Mouse (Mus musculus) kidney, adult 2 months (tissue): ENCODE results near the gene Srf. TPM values are rescaled to one million over a fixed set of nuclear protein-coding genes. Genes with fewer than 3 reads are reported as not detected.

Experiments
- DNase-seq: peaks from one replicate; pipeline ENCODE4 v3.0.0; 2021
- H3K27ac ChIP-seq: fragments of 200-500 bp; 2 replicates; pipeline ENCODE4 v1.5.1; 2012; ENCODE audit warnings: low read depth, low read length, control low read depth, inconsistent platforms; ENCODE audit not compliant: insufficient read depth
- H3K27me3 ChIP-seq: fragments of 200-500 bp; replicated peaks from 2 replicates; pipeline ENCODE4 v1.6.1; 2012; ENCODE audit warnings: mild to moderate bottlenecking, moderate library complexity, low read length, inconsistent platforms; ENCODE audit not compliant: control insufficient read depth, insufficient read depth
- H3K36me3 ChIP-seq: fragments of 200-500 bp; 2 replicates; pipeline ENCODE4 v1.6.1; 2012; ENCODE audit warnings: mild to moderate bottlenecking, moderate library complexity, low read length, inconsistent platforms; ENCODE audit not compliant: control insufficient read depth, insufficient read depth
- H3K4me1 ChIP-seq: fragments of 200-500 bp; 2 replicates; pipeline ENCODE4 v1.6.1; 2011; ENCODE audit warnings: low read length; ENCODE audit not compliant: control insufficient read depth, insufficient read depth
- H3K4me3 ChIP-seq: fragments of 200-500 bp; 2 replicates; pipeline ENCODE4 v1.5.1; 2011; ENCODE audit warnings: mild to moderate bottlenecking, low read depth, low read length, control low read depth; ENCODE audit not compliant: insufficient read depth
- CTCF ChIP-seq: fragments of 200-500 bp; conservative IDR thresholded peaks from 2 replicates; pipeline ENCODE4 v1.5.1; 2011; ENCODE audit warnings: low read depth, mild to moderate bottlenecking, control low read depth, low read length, moderate library complexity, mixed read lengths; ENCODE audit not compliant: insufficient read depth, insufficient read length
- POLR2A ChIP-seq: fragments of 200-500 bp; IDR thresholded peaks from one replicate; pipeline ENCODE4 v1.6.1; 2011; ENCODE audit warnings: low read depth, low read length, control low read depth
- WGBS: fragments of 180-500 bp; shearing (Covaris S2); methylation state at CpG from one replicate; pipeline ENCODE4 v1.1.7; 2018; 5-methylcytosine and 5-hydroxymethylcytosine counted together
- polyA plus RNA-seq: library from polyadenylated mRNA; depleted of rRNA; stranded (reverse); fragments of >200 nt; gene quantifications from 2 replicates; pipeline ENCODE4 v1.2.3, GENCODE M21; 2012

The Srf gene
- polyA plus RNA-seq, 1 experiment = 67.0 TPM

- TF ChIP-seq POLR2A (no peak), CTCF (no peak)
- H3K27ac ChIP-seq = no peak overlapping the region
- no peak for DNase-seq
- WGBS = 81% methylated on average over 9 of the region's 9 CpGs
- H3K4me1 ChIP-seq = no peaks in the 10 kb centered on the region
- H3K4me3 ChIP-seq = no peak overlapping the region
- no peaks in the 10 kb centered on the region for H3K27me3 ChIP-seq
- H3K36me3 ChIP-seq = no peaks in the 10 kb centered on the region
Observed at GRCm38 (mm10) chr17:46521174-46521573, 34.8 kb downstream of the Srf start.

GRCm38 (mm10) chr17:46520385-46520979 is 35.5 kb downstream of the Srf start:
- no peak for DNase-seq
- H3K4me1 ChIP-seq = no peaks in the 10 kb centered on the region
- H3K4me3 ChIP-seq = no peak overlapping the region
- no peaks in the 10 kb centered on the region for H3K36me3 ChIP-seq
- 53% methylated on average over 25 of the region's 25 CpGs for WGBS
- TF ChIP-seq CTCF (no peak), POLR2A (no peak)
- no peak overlapping the region for H3K27ac ChIP-seq
- no peaks in the 10 kb centered on the region for H3K27me3 ChIP-seq

GRCm38 (mm10) chr17:46519971-46520370 is 36.0 kb downstream of the Srf start:
- WGBS = 75% methylated on average over 10 of the region's 10 CpGs

GRCm38 (mm10) chr17:46513329-46513728 is 42.6 kb downstream of the Srf start:
- H3K36me3 ChIP-seq = no peaks in the 10 kb centered on the region
- no peak for TF ChIP-seq POLR2A
- TF ChIP-seq CTCF = no peak
- DNase-seq = peak; percentile 62
- 47% methylated on average over 2 of the region's 2 CpGs for WGBS
- H3K27ac ChIP-seq = no peak overlapping the region
- no peaks in the 10 kb centered on the region for H3K27me3 ChIP-seq
- no peaks in the 10 kb centered on the region; the same call in 1 of the 2 replicates for H3K4me1 ChIP-seq
- H3K4me3 ChIP-seq = no peak overlapping the region

More at GRCm38 (mm10) chr17:46519971-46520370, 36.0 kb downstream of the Srf start:
- no peak for DNase-seq
- Histone ChIP-seq H3K4me3 (no peak overlapping the region), H3K36me3 (no peaks in the 10 kb centered on the region), H3K4me1 (no peaks in the 10 kb centered on the region), H3K27ac (no peak overlapping the region), H3K27me3 (no peaks in the 10 kb centered on the region)
- TF ChIP-seq CTCF = no peak
- TF ChIP-seq POLR2A = no peak

GRCm38 (mm10) chr17:46511059-46511710 is 44.8 kb downstream of the Srf start:
- no peaks in the 10 kb centered on the region for H3K36me3 ChIP-seq
- WGBS = 61% methylated on average over 11 of the region's 11 CpGs
- H3K27me3 ChIP-seq = no peaks in the 10 kb centered on the region
- DNase-seq = peak; percentile 56
- TF ChIP-seq CTCF (peak; percentile 68), POLR2A (no peak)
- H3K4me3 ChIP-seq = no peak overlapping the region
- H3K4me1 ChIP-seq = no peaks in the 10 kb centered on the region; the same call in 1 of the 2 replicates
- H3K27ac ChIP-seq = no peak overlapping the region

GRCm38 (mm10) chr17:46505617-46506016 is 50.4 kb downstream of the Srf start:
- H3K27ac ChIP-seq = peak overlapping the region; percentile 68

More at GRCm38 (mm10) chr17:46505617-46506016, 50.4 kb downstream of the Srf start:
- peaks cover 21% of the 10 kb centered on the region for H3K4me1 ChIP-seq
- peak; percentile 93 for DNase-seq
- no peak overlapping the region for H3K4me3 ChIP-seq
- no peak for TF ChIP-seq CTCF
- TF ChIP-seq POLR2A = no peak
- no peaks in the 10 kb centered on the region for H3K27me3 ChIP-seq
- H3K36me3 ChIP-seq = no peaks in the 10 kb centered on the region
- 72% methylated on average over 3 of the region's 3 CpGs for WGBS
